Mouse (Mus musculus): ENCODE data around the gene Tbk1.

DNA sequence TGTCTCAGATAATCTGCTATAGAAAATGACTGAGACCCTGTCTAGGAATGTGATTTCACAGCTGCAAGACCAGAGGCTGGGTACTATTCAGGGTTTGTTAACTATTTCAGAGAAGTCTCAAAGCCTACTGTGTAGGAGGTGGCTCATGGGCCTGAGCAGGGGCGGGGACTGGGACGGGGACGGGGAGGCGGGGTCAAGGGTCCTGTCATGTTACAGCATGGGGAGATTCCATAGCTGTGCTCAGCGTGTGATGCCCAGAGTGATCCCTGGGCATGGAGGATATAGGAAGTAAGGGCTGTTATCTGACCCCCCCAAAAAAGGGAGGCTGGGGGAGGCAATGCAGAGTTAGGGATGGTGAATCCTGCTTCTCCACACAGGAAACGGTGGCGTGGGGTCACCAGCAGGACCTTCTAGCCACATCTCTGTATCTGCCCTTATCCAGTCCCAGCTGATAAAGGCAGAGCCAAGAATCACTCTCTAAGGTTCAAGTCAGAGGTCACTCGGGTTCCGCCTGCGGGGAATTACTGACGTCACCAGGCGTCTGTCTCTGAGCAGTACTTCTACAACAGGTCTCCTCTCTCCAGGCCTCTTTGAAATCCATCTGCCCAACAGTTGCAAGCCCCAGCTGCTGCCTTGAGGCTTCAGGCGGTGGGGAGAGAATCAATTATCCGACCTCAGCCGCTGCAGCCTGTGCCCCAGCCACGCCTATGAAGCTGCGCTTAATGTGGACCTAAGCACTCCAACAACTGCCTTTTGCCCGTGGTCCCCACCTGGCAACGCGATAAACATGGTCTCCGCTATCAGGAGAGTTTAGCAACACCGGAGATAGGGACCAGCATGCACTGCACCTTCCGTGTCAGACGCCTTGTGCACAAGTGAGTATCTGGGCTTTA lies 76.6 kb downstream of the Tbk1 start:
- TF ChIP-seq CTCF (IDR thresholded peaks at IDR 0.05; ENCODE audit: low read depth) (no peak), EP300 (IDR thresholded peaks at IDR 0.05; ENCODE audit: low read depth) (no peak)
